Mouse (Mus musculus) natural killer cell, adult 2 months (primary cell): Measurements from ENCODE around the gene Anks1.
A peak's percentile ranks its signal among the peaks of the same experiment; 100 is the strongest.

ENCODE experiments used
- DNase-seq, 2 experiments: peaks; one replicate each; pipeline ENCODE4 v3.0.0; 2022; ENCODE audit warnings: low spot score in 2 of 2

The Anks1 gene

DNA sequence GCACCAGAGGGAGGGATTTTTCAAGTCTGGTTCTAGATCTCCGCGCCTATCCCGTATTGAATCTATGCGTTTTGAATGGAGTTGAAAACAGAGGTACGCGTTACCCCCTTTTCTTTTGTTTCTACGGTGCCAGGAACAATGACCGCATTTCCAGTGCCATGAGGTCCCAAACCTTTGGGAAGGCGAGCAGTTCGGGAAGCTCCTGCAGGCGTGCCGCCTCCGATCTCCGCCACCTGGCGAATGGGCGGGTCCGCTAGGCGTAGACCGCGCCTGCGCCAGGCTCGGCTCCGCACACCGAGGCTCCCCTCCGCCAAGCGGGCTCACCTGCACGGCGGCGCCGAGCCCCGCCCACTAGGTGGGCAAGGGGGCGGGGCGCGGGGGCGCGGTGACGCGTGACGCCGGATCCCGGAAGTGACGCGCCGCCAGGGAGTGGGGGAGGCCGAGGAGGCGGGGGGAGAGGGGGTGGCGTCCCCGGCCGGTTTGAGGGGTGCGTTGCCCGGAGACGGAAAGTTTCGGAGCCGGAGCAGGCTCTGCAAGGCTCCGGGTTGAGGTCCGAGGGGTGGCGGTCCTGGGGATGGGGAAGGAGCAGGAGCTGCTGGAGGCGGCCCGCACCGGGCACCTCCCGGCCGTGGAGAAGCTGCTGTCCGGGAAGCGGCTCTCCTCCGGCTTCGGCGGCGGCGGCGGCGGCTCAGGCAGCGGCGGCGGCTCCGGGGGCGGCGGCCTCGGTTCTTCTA lies at the start of gene Anks1:
Gene Anks1 (plus strand): TSS at position 419 of the 734 bp plus-strand sequence.
- DNase-seq = peak; percentile 77 to 83

DNA sequence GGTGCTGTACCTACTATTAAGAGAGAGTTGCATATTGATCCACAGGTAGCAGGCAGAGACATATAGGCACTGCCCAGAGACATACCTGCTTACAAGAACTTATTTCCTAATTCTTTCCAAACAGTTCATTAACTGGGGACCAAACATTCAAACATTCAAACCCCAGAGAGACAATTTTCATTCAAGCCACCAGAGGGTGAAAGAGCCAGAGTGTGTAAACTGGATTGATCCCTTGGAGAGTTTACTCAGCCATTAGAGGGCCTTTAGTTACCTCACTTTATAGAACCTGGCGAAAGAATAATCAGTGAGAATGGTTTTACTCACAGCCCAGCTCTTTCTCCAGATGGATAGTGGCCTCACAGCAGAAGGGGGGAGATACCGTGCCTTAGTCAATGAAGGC lies 43.6 kb upstream of the Anks1 start:
- DNase-seq = no peak

DNA sequence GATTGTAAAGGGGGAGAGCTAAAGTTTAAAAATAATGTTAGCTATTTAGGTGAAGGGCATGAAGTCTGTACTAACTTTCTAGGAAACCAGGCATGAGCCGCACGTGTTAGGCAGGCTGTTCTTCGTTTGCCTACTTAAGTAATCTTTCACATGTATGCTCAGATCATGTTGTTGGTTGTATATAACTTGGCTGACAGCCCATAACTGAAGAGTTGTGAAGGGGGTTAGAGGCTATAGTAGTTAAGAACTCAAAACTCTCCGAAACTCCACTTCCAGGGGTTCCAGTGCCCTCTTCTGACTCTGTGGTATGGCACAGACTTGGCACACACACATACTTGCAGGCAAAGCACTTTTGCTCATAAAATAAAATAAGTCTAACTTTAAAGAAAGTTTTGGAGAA lies 42.4 kb upstream of the Anks1 start:
- no peak for DNase-seq

DNA sequence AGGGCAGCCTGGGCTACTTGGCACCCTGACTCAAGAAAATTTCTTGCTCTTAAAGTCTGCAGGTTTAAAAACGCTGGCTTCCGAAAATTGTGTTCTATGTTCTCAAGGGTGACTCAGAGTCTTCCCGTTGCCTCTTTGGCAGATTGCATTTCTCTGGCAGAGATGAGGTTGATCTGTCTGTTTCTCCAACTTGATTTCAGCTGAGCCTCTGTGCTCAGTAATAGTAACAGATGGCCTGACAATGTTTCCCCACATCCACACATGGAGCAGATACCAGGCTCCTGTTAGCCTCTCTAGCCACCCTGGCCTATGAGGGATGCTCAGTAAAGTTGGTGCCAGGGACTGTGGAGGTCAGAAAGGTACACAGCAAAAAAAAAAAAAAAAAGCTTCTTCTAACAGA lies 37.3 kb upstream of the Anks1 start:
- no peak for DNase-seq

DNA sequence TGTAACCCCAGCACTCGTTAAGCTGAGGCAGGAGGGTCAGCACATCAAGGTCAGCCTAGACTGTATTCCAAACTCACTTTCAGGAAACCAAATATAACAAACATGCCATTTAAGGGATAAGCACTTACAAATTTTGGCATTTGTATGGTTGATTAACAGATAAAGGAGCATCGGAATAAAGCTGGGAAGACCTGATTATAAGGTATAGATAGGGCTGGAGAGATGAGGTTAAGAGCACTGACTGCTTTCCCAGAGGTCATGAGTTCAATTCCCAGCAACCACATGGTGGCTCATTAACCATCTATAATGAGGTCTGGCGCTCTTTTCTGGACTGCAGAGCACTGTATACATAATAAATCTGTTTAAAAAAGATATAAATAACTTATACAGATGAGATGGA lies 35.5 kb upstream of the Anks1 start:
- DNase-seq = no peak

DNA sequence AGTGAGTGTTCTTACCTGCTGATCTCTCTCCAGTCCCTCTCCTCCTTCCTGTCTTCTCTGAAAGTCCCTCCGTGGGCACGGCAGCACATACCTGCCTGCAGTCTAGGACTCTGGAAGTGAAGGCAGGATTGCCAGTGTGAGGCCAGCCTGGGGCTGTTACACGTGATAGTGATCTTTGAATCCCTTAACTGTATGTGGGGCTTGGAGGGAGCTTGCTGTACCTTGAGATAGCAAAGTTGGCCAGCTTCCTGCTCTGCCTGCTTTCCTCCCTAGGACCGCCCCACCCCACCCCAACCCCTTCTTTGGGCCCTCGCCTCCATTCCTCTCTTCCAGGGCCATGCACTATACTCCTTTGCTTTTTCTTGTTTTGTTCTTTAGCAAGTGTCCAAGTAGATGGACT lies 34.6 kb upstream of the Anks1 start:
- no peak for DNase-seq

DNA sequence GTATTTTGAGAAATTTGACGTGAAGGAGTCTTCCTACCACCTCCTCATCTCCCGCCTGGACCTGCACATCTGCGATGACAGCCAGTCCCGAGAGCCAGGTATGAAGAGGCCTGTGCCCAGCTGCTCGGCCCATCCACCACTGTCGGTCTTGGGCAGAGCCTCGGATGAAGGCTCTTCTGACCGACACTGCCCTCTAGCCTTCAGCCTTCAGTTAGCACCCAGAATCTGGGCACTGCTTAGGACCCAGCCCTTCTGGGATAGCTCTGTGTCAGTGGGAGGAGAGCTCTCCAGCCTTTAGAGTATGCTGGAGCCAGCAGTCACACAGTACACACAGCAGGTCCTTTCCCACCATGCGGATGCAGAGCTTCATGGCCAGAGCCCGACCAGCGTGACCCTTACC lies 27.6 kb upstream of the Anks1 start:
- DNase-seq = no peak

DNA sequence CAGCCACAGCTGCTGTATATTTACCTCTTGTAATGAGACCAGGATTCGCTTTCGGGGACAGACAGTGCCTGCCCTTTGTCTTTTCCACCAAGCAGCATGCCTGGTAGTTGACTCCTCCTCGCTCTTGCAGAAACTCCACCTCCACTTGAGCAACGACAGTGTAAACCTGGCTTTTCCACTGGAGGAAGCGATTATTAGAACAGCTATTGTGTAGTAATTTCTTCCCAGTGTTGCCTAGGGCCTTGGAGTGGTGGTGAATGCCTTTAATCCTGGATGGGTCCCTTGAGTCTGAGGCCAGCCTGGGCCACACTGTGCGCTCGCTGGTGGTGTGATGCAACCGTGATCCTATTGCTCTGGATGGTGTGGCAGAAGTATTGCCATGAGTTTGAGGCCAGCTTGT lies 26.0 kb upstream of the Anks1 start:
- no peak for DNase-seq

DNA sequence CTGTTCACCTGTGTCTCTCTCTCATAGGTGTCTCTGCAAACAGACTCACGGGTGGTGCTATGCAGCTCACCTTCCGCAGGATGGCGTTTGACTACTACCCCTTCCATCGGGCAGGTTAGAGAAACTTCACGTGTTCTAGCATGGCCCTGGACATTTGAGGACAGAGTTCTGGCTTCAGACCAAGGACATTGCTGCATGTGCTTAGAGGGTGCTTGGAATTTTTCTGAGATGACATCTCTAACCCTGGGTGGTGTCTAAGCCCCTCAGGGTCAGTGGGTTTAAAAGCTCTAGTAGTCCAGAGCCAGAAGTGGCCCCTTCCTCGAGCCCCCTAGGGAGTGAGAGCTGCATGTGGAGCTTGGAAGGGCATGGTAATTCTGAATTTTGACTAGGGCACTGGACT lies 25.1 kb upstream of the Anks1 start:
- no peak for DNase-seq

DNA sequence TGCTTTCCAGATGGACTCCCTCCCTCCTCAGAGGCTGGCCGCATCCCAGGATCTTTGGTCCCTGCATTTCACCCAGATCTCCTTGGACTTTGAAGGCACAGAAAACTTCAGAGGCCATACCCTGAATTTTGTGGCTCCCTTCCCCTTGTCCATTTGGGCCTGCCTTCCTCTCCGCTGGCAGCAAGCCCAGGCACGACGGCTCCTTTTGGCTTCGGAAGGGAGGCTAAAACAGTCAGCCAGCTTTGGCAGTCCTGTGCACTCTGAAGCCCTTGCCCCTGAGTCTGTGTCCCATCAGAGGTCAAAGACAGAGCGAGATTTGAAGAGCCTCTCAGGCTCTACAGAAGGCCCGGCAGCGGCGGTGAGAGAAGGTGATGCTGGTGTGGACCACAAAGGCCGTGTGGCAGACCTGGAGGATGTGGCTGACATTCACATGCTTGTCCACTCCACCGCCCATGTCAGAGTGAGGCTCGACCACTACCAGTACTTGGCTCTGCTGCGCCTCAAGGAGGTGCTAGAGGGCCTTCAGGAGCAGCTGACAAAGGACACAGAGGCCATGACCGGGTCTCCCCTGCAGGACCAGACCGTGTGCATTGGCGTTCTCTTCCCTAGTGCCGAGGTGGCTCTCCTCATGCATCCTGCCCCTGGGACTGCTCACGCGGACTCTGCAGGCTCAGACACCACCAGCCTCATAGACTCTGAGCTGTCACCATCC lies 22.5 kb upstream of the Anks1 start:
- no peak for DNase-seq

DNA sequence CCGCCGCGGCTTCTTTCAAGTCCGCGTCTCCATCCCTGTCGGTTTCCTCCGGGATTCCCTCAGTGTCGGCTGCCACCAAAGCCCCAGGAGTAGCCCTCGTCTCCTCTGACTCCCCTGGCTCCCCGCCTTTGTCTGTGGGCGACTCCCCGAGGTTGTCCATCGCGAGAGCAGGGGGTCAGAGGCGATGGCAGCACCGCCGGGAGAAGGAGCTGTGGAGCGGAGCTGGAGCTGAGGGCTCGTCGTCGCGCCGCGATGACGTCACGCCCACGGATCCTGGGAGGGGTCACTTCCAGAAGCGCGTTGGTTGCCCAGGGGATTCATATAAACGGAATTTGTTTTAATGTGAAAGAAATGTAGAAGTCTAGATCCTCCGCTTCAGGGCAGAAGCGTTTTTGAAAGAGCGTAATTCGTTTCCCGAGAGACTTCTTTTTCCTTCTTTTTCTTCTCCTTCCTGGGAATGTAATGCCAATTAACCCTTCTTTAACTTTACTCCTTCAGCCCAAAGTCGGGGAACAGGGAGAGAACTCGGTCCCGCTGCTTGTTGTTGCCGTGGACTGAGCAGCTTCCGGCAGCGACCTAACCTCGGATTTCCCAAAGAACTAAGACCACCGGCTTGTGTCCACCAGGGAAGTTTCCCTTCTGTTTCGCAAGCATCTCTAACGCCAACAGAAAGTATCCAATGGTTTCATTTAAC lies 1.4 kb upstream of the Anks1 start:
- DNase-seq = peak; percentile 71 to 83

DNA sequence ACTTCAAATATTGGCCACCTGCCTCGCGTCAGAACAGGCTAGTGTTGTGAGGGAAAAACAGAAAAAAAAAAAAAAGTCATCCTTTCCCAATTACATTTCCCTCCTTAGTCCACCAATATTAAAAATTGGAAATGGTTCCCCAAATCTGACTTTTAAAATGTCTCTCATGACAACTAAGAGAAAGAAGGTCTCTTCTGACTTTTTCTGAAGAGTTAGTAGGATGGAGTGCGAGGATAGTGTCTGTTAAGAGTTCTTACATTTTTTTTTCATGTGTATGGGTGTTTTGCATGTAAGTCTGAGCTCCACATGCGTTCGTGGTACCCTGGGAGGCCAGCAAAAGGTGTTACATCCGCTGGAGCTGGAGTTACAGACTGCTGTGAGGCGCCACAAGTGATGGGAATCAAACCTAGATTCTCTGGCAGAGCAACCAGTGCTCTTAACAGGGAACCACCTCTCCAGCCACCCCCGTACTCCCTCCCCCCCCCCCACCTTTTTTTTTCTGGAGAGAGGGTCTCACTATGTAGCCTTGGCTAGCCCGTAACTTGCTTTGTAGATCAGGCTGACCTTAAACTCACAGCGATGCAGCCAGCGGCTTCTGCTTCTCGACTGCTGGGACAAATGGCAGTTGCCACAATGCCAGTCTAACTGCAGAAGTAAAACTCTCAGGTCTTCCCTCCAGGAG lies 759 bp upstream of the Anks1 start:
- DNase-seq = peak; percentile 57 to 62

DNA sequence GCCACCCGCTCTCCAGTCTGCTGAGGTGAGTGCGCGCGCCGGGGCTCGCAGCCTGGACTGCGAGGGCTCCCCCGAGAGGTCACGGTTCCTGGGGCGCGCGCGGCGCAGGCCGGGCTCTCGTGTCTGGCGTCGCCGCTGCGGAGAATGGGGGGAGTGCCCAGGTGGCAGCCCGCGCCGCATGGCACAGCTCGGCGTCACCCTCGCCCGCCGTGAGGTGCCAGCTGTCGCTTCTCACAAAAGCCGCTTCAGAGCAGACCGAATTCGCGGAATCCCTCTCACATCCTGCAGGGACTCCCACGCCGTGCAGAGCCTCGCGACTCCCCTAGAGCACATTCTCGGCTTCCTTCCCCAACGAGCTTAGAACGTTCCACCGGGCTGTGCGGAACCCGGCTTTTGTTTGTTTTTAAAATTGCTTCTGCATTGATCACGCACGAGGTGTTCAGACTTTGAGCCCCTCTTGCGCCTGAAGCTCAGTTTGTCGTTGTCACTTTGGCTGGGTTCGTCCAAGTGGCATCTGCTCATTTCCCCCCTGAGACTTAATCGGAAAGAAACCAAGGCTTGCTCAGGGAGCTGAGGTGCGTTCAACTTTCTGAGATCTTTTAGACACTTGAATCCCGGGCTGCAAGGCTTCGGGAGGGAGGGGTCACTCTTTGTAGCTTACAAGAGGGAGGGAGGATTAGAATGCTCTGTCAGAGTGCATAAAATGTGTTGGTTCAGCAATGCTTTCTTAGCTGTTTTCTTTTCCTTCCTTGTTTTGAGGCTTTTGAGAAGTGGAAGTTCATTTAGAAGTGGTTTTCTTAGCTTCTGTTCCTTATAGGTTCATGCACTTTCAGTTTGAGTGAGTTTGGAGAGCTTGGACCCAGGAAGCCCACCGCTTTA lies 755 bp downstream of the Anks1 start, which contains the start of gene Taf11:
Gene Taf11 (minus strand): TSS at position 223 of the 879 bp plus-strand sequence.
- DNase-seq = peak in 1 of 2 experiments; percentile 48

DNA sequence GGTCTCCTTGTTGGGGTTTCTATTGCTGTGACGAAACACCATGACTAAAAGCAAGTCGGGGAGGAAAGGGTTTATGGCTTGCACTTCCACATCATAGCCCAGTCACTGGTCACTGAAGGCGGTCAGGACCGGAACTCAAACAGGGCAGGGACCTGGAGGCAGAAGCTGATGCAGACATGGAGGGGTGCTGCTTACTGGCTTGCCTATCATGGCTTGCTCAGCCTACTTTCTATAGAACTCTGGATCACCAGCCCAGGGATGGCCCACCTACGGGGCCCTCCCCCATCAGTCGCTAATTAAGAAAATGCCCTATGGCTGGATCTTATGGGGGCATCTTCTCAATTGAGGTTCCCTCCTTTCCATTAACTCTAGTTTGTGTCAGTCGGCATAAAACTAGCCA lies 2.3 kb downstream of the Anks1 start:
- no peak for DNase-seq

DNA sequence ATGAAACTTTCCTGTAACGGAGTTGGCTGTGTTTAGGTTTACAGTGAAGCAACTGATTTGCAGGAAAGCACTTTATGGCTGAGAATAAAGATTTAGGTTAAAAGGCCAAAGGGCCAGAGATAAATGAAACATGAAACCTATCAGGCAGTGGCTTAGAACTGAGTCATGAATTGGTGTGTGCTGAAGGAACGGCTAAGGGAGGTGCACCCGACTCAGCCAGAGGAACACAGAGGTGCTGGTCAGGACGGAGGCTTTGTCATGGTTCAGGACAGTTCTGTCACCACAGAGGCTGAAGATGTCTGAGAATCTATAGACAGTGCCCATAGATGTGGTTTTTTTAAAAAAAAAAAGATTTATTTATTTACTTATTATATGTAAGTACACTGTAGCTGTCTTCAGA lies 5.6 kb downstream of the Anks1 start:
- DNase-seq = no peak

DNA sequence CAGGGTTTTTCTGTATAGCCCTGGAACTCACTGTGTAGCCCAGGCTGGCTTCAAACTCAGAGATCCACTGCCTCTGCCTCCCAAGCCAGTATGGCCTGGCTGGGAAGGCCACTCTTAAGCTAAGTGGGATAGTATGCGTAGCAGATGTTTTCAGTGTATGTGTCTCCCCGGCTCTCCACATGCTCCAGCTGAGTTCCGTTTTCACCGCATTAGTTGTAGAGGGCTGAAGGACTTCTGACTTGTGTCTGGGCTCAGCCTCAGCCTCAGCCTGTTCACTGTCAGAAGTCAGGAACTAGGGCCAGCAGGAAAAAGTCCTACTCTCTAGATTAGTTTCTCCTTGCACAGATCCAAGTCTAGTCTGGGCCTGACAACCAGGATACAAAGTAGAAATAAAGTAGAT lies 7.3 kb downstream of the Anks1 start:
- DNase-seq = no peak

DNA sequence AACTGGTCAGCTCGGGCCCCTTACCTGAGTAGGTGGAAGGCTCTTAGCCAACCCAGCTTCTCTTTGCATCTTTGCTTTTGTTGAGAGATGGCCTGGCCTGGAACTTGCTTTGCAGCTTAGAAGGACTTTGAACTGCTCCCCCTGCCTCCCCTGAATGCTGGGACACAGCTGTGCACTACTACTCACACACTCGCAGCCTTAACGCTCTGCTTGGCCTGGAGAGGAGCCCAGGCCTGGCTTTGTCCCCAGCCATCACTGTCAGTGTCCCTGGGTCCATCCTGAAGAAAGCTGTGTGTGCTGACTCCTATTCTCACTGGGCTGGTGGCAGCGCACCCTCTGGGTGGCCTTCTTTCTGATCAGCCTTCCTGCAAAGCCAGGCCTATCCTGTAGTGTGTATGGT lies 11.6 kb downstream of the Anks1 start:
- DNase-seq = no peak

DNA sequence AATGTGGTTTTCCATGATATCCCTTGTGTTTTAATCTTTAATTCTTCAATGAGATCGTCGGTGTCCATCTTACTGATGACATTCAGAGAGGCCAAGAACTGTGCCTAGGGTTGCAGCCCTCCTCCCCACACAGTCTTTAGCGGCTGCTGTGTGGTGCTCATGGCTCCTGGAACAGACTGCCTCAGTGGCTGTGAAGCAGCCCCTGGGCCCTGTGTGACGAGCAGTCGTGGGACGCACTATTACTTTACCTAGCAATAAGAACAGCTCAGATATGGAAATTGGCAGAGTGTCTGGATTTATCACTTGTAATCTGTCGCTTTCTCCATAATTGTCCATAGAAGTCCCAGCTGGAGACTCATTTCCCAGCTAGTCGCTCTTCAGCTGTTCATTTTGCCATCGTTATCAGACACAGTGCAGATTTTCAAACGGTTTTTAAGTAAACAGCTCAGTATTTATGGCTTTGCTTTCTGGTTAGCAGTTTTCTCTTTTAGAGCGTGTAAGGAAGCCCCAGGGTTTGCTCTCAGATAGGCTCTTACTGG lies 13.1 kb downstream of the Anks1 start:
- DNase-seq = no peak

DNA sequence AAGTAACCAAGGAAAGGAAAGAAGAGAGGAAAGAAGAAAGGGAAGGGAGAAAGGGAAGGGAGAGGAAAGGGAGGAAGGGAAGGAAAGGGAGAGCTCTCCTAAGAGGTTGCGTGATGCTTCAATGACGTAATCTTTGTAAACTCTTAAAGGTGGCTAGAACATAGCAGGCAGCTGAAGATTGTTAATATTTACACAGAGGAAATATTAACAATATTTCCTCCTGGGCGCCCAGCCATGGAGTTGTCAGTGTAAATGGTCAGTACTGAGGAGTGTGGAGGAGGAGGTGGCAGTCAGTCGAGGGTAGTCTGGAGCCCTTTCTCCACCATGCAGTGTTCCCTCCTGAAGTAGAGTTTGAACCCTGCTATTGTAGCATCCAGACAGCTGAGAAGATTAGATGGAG lies 15.9 kb downstream of the Anks1 start:
- DNase-seq = no peak

DNA sequence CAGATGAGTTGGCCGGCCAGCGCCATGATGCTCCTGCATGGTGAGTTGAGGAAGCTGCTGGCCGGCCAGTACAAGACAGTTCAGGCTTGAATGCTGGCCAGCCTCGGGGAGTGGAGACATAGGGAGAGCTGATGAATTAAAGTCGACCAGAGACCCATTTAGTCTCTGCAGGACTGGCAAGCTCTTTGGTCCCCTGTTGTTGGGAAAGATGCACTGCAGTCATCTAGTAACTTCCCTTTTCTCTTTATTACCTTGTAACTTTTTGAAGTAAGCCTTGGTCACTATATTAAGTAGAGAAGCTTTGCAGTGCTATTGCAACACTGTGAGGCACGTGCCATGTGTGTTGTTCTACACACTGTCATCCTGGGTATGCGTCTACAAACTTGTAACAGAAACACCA lies 16.4 kb downstream of the Anks1 start:
- DNase-seq = no peak

DNA sequence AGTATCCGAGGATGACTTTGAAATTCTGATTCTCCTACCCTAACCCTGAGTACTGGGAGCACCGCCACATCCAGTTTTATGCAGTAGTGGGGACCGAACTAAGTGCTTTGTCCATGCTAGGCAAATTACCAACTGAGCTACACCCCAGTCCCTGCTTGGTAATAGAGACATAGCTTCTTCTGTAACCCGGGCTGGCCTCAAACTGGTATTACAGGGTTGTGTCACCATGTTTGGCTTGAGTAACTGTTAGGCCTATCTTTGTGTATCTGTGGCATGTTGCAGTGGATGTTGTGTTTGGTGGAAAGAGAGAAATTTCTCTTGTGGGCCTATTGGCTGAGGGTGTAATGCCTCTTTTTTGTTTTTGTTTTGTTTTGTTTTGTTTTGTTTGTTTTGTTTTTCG lies 21.2 kb downstream of the Anks1 start:
- DNase-seq = no peak
